Mouse (Mus musculus): ENCODE data around the gene Oxsr1.
"Not testable (repeated sequence)": the region's sequence is repeated elsewhere in the genome, so short reads cannot be mapped to it uniquely, and the experiment has no call there.

The Oxsr1 gene

GRCm38 (mm10) chr9:119322289-119323259 lies at the start of gene Oxsr1:
Gene Oxsr1, minus strand, starts transcription at chr9:119322427.
- DNase-seq (ENCODE audit: low read depth, low spot score), result peak; percentile 98

GRCm38 (mm10) chr9:119371251-119371650 lies 49.0 kb upstream of the Oxsr1 start:
- DNase-seq (ENCODE audit: low read depth, low spot score), result no peak

GRCm38 (mm10) chr9:119370770-119371169 lies 48.5 kb upstream of the Oxsr1 start:
- DNase-seq (ENCODE audit: low read depth, low spot score), result not testable (repeated sequence)

- no peak for DNase-seq (ENCODE audit: low read depth, low spot score)
Observed at GRCm38 (mm10) chr9:119368367-119368766, 46.1 kb upstream of the Oxsr1 start.

- no peak for DNase-seq (ENCODE audit: low read depth, low spot score)
Observed at GRCm38 (mm10) chr9:119365284-119365683, 43.1 kb upstream of the Oxsr1 start, which contains the start of gene Slc22a14. Gene Slc22a14, minus strand, starts transcription at chr9:119365553.

- no peak for DNase-seq (ENCODE audit: low read depth, low spot score)
Observed at GRCm38 (mm10) chr9:119363229-119363628, 41.0 kb upstream of the Oxsr1 start.

- no peak for DNase-seq (ENCODE audit: low read depth, low spot score)
Observed at GRCm38 (mm10) chr9:119361416-119361815, 39.2 kb upstream of the Oxsr1 start.

- no peak for DNase-seq (ENCODE audit: low read depth, low spot score)
Observed at GRCm38 (mm10) chr9:119358058-119358429, 35.8 kb upstream of the Oxsr1 start.

GRCm38 (mm10) chr9:119357331-119358057 lies 35.3 kb upstream of the Oxsr1 start, which contains the start of gene Xylb:
Gene Xylb, plus strand, starts transcription at chr9:119357381.
- DNase-seq (ENCODE audit: low read depth, low spot score), result peak; percentile 73

- no peak for DNase-seq (ENCODE audit: low read depth, low spot score)
Observed at GRCm38 (mm10) chr9:119355943-119356342, 33.7 kb upstream of the Oxsr1 start.

- DNase-seq (ENCODE audit: low read depth, low spot score), result no peak
Observed at GRCm38 (mm10) chr9:119353926-119354325, 31.7 kb upstream of the Oxsr1 start.

GRCm38 (mm10) chr9:119352060-119352459 lies 29.8 kb upstream of the Oxsr1 start:
- DNase-seq (ENCODE audit: low read depth, low spot score), result no peak

- no peak for DNase-seq (ENCODE audit: low read depth, low spot score)
Observed at GRCm38 (mm10) chr9:119350947-119351705, 28.9 kb upstream of the Oxsr1 start.

- no peak for DNase-seq (ENCODE audit: low read depth, low spot score)
Observed at GRCm38 (mm10) chr9:119350531-119350930, 28.3 kb upstream of the Oxsr1 start.

GRCm38 (mm10) chr9:119346376-119346775 lies 24.1 kb upstream of the Oxsr1 start:
- no peak for DNase-seq (ENCODE audit: low read depth, low spot score)

GRCm38 (mm10) chr9:119342728-119343127 lies 20.5 kb upstream of the Oxsr1 start:
- no peak for DNase-seq (ENCODE audit: low read depth, low spot score)

- peak; percentile 91 for DNase-seq (ENCODE audit: low read depth, low spot score)
Observed at GRCm38 (mm10) chr9:119340909-119341816, 18.9 kb upstream of the Oxsr1 start, which contains the start of gene Myd88. Gene Myd88, minus strand, starts transcription at chr9:119341411.

- DNase-seq (ENCODE audit: low read depth, low spot score), result no peak
Observed at GRCm38 (mm10) chr9:119340212-119340580, 18.0 kb upstream of the Oxsr1 start.

- DNase-seq (ENCODE audit: low read depth, low spot score), result no peak
Observed at GRCm38 (mm10) chr9:119339558-119340211, 17.5 kb upstream of the Oxsr1 start, which contains the start of gene Acaa1a. Gene Acaa1a, plus strand, starts transcription at chr9:119339676.

- DNase-seq (ENCODE audit: low read depth, low spot score), result no peak
Observed at GRCm38 (mm10) chr9:119339106-119339505, 16.9 kb upstream of the Oxsr1 start.

All from embryo, embryonic 11.5 days (tissue).